Mouse (Mus musculus): ENCODE results near the gene Eml4. TPM values are rescaled to one million over a fixed set of nuclear protein-coding genes. Genes with fewer than 3 reads are reported as not detected.

Gene Eml4
- polyA plus RNA-seq, 1 experiment from 2014 or later, result 34.4 TPM

- ATAC-seq (ENCODE audit: low FRiP score, low TSS enrichment), result no peak
- Histone ChIP-seq H3K36me3 (ENCODE audit: insufficient read depth, low read length) (no peaks in the 10 kb centered on the region), H3K9me3 (ENCODE audit: low read length) (no peaks in the 10 kb centered on the region), H3K9ac (replicated peaks; ENCODE audit: low read length) (no peak overlapping the region), H3K27ac (ENCODE audit: low read length) (no peak overlapping the region), H3K27me3 (ENCODE audit: insufficient read depth, low read length) (no peaks in the 10 kb centered on the region), H3K4me2 (replicated peaks; ENCODE audit: low read depth, low read length) (no peak overlapping the region), H3K4me1 (ENCODE audit: insufficient read depth, low read length) (peaks cover 6% of the 10 kb centered on the region), H3K4me3 (ENCODE audit: low read length) (no peak overlapping the region)
- WGBS, result 66% methylated on average over 16 of the region's 16 CpGs
Measured at GRCm38 (mm10) chr17:83340895-83341524, 9.7 kb upstream of the Eml4 start.

GRCm38 (mm10) chr17:83344226-83344625 is 6.5 kb upstream of the Eml4 start:
- WGBS, result 68% methylated on average over 7 of the region's 7 CpGs
- no peaks in the 10 kb centered on the region for H3K27me3 ChIP-seq (ENCODE audit: insufficient read depth, low read length)
- H3K27ac ChIP-seq (ENCODE audit: low read length), result no peak overlapping the region
- H3K4me3 ChIP-seq (ENCODE audit: low read length), result no peak overlapping the region
- no peak overlapping the region for H3K4me2 ChIP-seq (replicated peaks; ENCODE audit: low read depth, low read length)
- peaks cover 6% of the 10 kb centered on the region for H3K4me1 ChIP-seq (ENCODE audit: insufficient read depth, low read length)
- H3K36me3 ChIP-seq (ENCODE audit: insufficient read depth, low read length), result no peaks in the 10 kb centered on the region
- H3K9me3 ChIP-seq (ENCODE audit: low read length), result no peaks in the 10 kb centered on the region
- no peak for ATAC-seq (ENCODE audit: low FRiP score, low TSS enrichment)
- no peak overlapping the region for H3K9ac ChIP-seq (replicated peaks; ENCODE audit: low read length)

GRCm38 (mm10) chr17:83348056-83348822 is 2.5 kb upstream of the Eml4 start:
- 76% methylated on average over 9 of the region's 9 CpGs for WGBS
- Histone ChIP-seq H3K27me3 (ENCODE audit: insufficient read depth, low read length) (no peaks in the 10 kb centered on the region), H3K36me3 (ENCODE audit: insufficient read depth, low read length) (no peaks in the 10 kb centered on the region), H3K4me1 (ENCODE audit: insufficient read depth, low read length) (peaks cover 11% of the 10 kb centered on the region), H3K4me3 (ENCODE audit: low read length) (no peak overlapping the region), H3K9me3 (ENCODE audit: low read length) (no peaks in the 10 kb centered on the region), H3K27ac (ENCODE audit: low read length) (no peak overlapping the region), H3K4me2 (replicated peaks; ENCODE audit: low read depth, low read length) (no peak overlapping the region), H3K9ac (replicated peaks; ENCODE audit: low read length) (no peak overlapping the region)
- no peak for ATAC-seq (ENCODE audit: low FRiP score, low TSS enrichment)

- Histone ChIP-seq H3K4me2 (replicated peaks; ENCODE audit: low read depth, low read length) (peak overlapping the region; percentile 67), H3K9ac (replicated peaks; ENCODE audit: low read length) (peak overlapping the region; percentile 94), H3K27me3 (ENCODE audit: insufficient read depth, low read length) (no peaks in the 10 kb centered on the region), H3K36me3 (ENCODE audit: insufficient read depth, low read length) (no peaks in the 10 kb centered on the region), H3K9me3 (ENCODE audit: low read length) (no peaks in the 10 kb centered on the region), H3K4me3 (ENCODE audit: low read length) (peak overlapping the region; percentile 79), H3K4me1 (ENCODE audit: insufficient read depth, low read length) (peaks cover 21% of the 10 kb centered on the region), H3K27ac (ENCODE audit: low read length) (peak overlapping the region; percentile 90)
- peak; percentile 78 for ATAC-seq (ENCODE audit: low FRiP score, low TSS enrichment)
- under 1% methylated on average over 23 of the region's 57 CpGs for WGBS
Measured at GRCm38 (mm10) chr17:83351119-83351531, 394 bp downstream of the Eml4 start.

- H3K4me3 ChIP-seq (ENCODE audit: low read length), result peak overlapping the region; percentile 79
- ATAC-seq (ENCODE audit: low FRiP score, low TSS enrichment), result no peak
- H3K36me3 ChIP-seq (ENCODE audit: insufficient read depth, low read length), result no peaks in the 10 kb centered on the region
- H3K9ac ChIP-seq (replicated peaks; ENCODE audit: low read length), result peak overlapping the region; percentile 94
- no peaks in the 10 kb centered on the region for H3K27me3 ChIP-seq (ENCODE audit: insufficient read depth, low read length)
- H3K27ac ChIP-seq (ENCODE audit: low read length), result peak overlapping the region; percentile 90
- peak overlapping the region; percentile 67 for H3K4me2 ChIP-seq (replicated peaks; ENCODE audit: low read depth, low read length)
- H3K4me1 ChIP-seq (ENCODE audit: insufficient read depth, low read length), result peaks cover 21% of the 10 kb centered on the region
- H3K9me3 ChIP-seq (ENCODE audit: low read length), result no peaks in the 10 kb centered on the region
- 2% methylated on average over 13 of the region's 13 CpGs for WGBS
Measured at GRCm38 (mm10) chr17:83351601-83352413, 1.1 kb downstream of the Eml4 start.

- Histone ChIP-seq H3K4me3 (ENCODE audit: low read length) (peak overlapping the region; percentile 79), H3K9me3 (ENCODE audit: low read length) (no peaks in the 10 kb centered on the region), H3K27me3 (ENCODE audit: insufficient read depth, low read length) (no peaks in the 10 kb centered on the region), H3K4me1 (ENCODE audit: insufficient read depth, low read length) (peaks cover 21% of the 10 kb centered on the region), H3K4me2 (replicated peaks; ENCODE audit: low read depth, low read length) (peak overlapping the region; percentile 67), H3K9ac (replicated peaks; ENCODE audit: low read length) (0 out of 2 replicates have a peak overlapping the region, but pooled peaks have one; percentile 54), H3K36me3 (ENCODE audit: insufficient read depth, low read length) (no peaks in the 10 kb centered on the region), H3K27ac (ENCODE audit: low read length) (no peak overlapping the region)
- no peak for ATAC-seq (ENCODE audit: low FRiP score, low TSS enrichment)
- WGBS, result 6% methylated on average over 2 of the region's 2 CpGs
Measured at GRCm38 (mm10) chr17:83352456-83352855, 1.7 kb downstream of the Eml4 start.

GRCm38 (mm10) chr17:83353011-83353410 is 2.3 kb downstream of the Eml4 start:
- H3K4me3 ChIP-seq (ENCODE audit: low read length), result peak overlapping the region; percentile 79
- 36% methylated on average over 5 of the region's 5 CpGs for WGBS
- peak overlapping the region; percentile 44; the same call in 1 of the 2 replicates for H3K9ac ChIP-seq (replicated peaks; ENCODE audit: low read length)
- H3K27ac ChIP-seq (ENCODE audit: low read length), result no peak overlapping the region
- H3K36me3 ChIP-seq (ENCODE audit: insufficient read depth, low read length), result no peaks in the 10 kb centered on the region
- H3K4me2 ChIP-seq (replicated peaks; ENCODE audit: low read depth, low read length), result peak overlapping the region; percentile 67
- H3K27me3 ChIP-seq (ENCODE audit: insufficient read depth, low read length), result no peaks in the 10 kb centered on the region
- peaks cover 21% of the 10 kb centered on the region for H3K4me1 ChIP-seq (ENCODE audit: insufficient read depth, low read length)
- H3K9me3 ChIP-seq (ENCODE audit: low read length), result no peaks in the 10 kb centered on the region
- ATAC-seq (ENCODE audit: low FRiP score, low TSS enrichment), result no peak

- Histone ChIP-seq H3K4me3 (ENCODE audit: low read length) (no peak overlapping the region), H3K9me3 (ENCODE audit: low read length) (no peaks in the 10 kb centered on the region), H3K4me2 (replicated peaks; ENCODE audit: low read depth, low read length) (0 out of 2 replicates have a peak overlapping the region, but pooled peaks have one; percentile 18), H3K27ac (ENCODE audit: low read length) (no peak overlapping the region), H3K9ac (replicated peaks; ENCODE audit: low read length) (no peak overlapping the region), H3K36me3 (ENCODE audit: insufficient read depth, low read length) (no peaks in the 10 kb centered on the region), H3K4me1 (ENCODE audit: insufficient read depth, low read length) (peaks cover 21% of the 10 kb centered on the region), H3K27me3 (ENCODE audit: insufficient read depth, low read length) (no peaks in the 10 kb centered on the region)
- no peak for ATAC-seq (ENCODE audit: low FRiP score, low TSS enrichment)
- WGBS, result 46% methylated on average over 4 of the region's 4 CpGs
Measured at GRCm38 (mm10) chr17:83353460-83353859, 2.7 kb downstream of the Eml4 start.

- peaks cover 24% of the 10 kb centered on the region for H3K4me1 ChIP-seq (ENCODE audit: insufficient read depth, low read length)
- no peak overlapping the region for H3K4me2 ChIP-seq (replicated peaks; ENCODE audit: low read depth, low read length)
- no peak overlapping the region for H3K9ac ChIP-seq (replicated peaks; ENCODE audit: low read length)
- 81% methylated on average over 2 of the region's 2 CpGs for WGBS
- no peak for ATAC-seq (ENCODE audit: low FRiP score, low TSS enrichment)
- H3K4me3 ChIP-seq (ENCODE audit: low read length), result no peak overlapping the region
- no peaks in the 10 kb centered on the region for H3K27me3 ChIP-seq (ENCODE audit: insufficient read depth, low read length)
- 0 out of 2 replicates have a peak, but pooled peaks cover 3% of the 10 kb centered on the region for H3K36me3 ChIP-seq (ENCODE audit: insufficient read depth, low read length)
- no peak overlapping the region for H3K27ac ChIP-seq (ENCODE audit: low read length)
- H3K9me3 ChIP-seq (ENCODE audit: low read length), result no peaks in the 10 kb centered on the region
Measured at GRCm38 (mm10) chr17:83355481-83355880, 4.8 kb downstream of the Eml4 start.
